Mouse (Mus musculus) myocyte (in vitro differentiated cells): ENCODE measurements around the gene Zdhhc4.

Experiments used
- CEBPB ChIP-seq: IDR thresholded peaks from 2 replicates; pipeline ENCODE4 v1.6.1; 2011; ENCODE audit warnings: mild to moderate bottlenecking, moderate library complexity; ENCODE audit not compliant: poor library complexity, insufficient read depth, severe bottlenecking
- E2F4 ChIP-seq: IDR thresholded peaks from one replicate; pipeline ENCODE4 v1.6.1; 2011; ENCODE audit warnings: mild to moderate bottlenecking, control low read depth, moderate library complexity; ENCODE audit not compliant: insufficient read depth
- MAX ChIP-seq: IDR thresholded peaks from one replicate; pipeline ENCODE4 v1.6.1; 2011; ENCODE audit warnings: low read depth, mild to moderate bottlenecking, control low read depth
- MYOG ChIP-seq, 3 experiments: IDR thresholded peaks; one replicate each; pipeline ENCODE4 v1.6.1; 2011; ENCODE audit warnings: control low read depth in 2 of 3, low read depth in 2 of 3, mild to moderate bottlenecking in 2 of 3; ENCODE audit not compliant: insufficient read length in 2 of 3, control insufficient read depth in 1 of 3, insufficient read depth in 1 of 3
- POLR2A ChIP-seq: IDR thresholded peaks from one replicate; pipeline ENCODE4 v1.6.1; 2011; ENCODE audit warnings: low read depth, mild to moderate bottlenecking, control low read depth, moderate library complexity; ENCODE audit not compliant: insufficient read length
- REST ChIP-seq: IDR thresholded peaks from one replicate; pipeline ENCODE4 v1.6.1; 2011; ENCODE audit warnings: mild to moderate bottlenecking, control low read depth, moderate library complexity; ENCODE audit not compliant: insufficient read depth, insufficient read length
- TCF12 ChIP-seq: IDR thresholded peaks from one replicate; pipeline ENCODE4 v1.6.1; 2011; ENCODE audit warnings: mild to moderate bottlenecking, control low read depth; ENCODE audit not compliant: poor library complexity, insufficient read depth, severe bottlenecking
- USF1 ChIP-seq: IDR thresholded peaks from one replicate; pipeline ENCODE4 v1.6.1; 2011; ENCODE audit warnings: low read depth, mild to moderate bottlenecking, control low read depth, moderate library complexity

GRCm38 (mm10) chr5:143367931-143368330 is 38.9 kb upstream of the Zdhhc4 start:
- TF ChIP-seq USF1 (no peak), POLR2A (no peak), CEBPB (no peak), MYOG (IDR thresholded peaks at IDR 0.05; ENCODE audit: control insufficient read depth in 1 of 3, insufficient read depth in 1 of 3, insufficient read length in 2 of 3, low read depth in 2 of 3) (no peak), TCF12 (no peak), E2F4 (no peak), MAX (no peak), REST (no peak)
